Mouse (Mus musculus): ENCODE results near the gene Dnah14. TPM values are rescaled to one million over a fixed set of nuclear protein-coding genes. Genes with fewer than 3 reads are reported as not detected.

Dnah14 gene
- total and polyA plus RNA-seq, 2 experiments from 2014 or later = under 0.01 to 0.70 TPM

DNA sequence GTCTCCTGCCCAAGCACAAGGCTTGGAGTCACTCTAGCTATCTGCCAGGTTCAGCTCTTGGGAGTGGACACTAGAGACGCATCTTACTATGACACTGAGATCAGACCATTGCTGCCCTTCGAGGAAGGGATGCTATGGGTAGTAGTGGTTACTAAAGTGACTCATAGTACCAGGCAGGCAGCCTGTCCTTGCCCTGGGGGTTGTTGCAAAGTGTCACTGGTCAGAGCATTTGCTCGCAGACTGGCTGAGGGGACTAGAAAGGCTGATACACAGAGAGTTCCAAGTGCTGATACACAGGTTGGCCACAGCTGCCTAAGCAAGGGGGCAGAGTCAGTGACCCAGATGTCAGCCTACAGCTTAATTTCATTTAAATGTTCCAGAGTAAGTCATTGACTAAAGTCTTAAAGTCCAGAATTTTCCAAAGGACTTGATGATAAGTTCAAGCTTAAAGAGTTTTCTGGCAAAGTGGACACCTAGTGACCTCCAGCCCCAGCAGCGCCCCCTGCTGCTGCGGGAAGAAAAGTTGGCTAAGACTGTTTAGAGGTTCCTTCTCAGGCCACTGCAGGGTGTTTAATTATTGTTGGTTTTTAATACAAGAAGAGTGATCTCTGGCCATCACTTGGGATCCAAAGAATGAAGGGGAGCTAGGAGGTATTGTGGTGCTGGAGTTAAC is 32.5 kb upstream of the Dnah14 start:
- Histone ChIP-seq H3K27ac (ENCODE audit: low read depth, low read length) (no peak overlapping the region), H3K9me3 (ENCODE audit: low read length) (no peaks in the 10 kb centered on the region), H3K4me1 (ENCODE audit: insufficient read depth, low read length) (no peaks in the 10 kb centered on the region), H3K36me3 (ENCODE audit: insufficient read depth, low read length) (no peaks in the 10 kb centered on the region), H3K4me3 (ENCODE audit: low read depth, low read length) (no peak overlapping the region), H3K9ac (replicated peaks; ENCODE audit: low read length, poor library complexity, severe bottlenecking) (no peak overlapping the region), H3K4me2 (ENCODE audit: low read depth, low read length, poor library complexity, severe bottlenecking) (no peak overlapping the region), H3K27me3 (ENCODE audit: insufficient read depth, low read length) (no peaks in the 10 kb centered on the region)
- no peak for ATAC-seq (ENCODE audit: low FRiP score)
- 85% methylated on average over 5 of the region's 5 CpGs for WGBS
- peak; percentile 48 for TF ChIP-seq CTCF (IDR thresholded peaks at IDR 0.05)
- no peak for DNase-seq (ENCODE audit: low spot score)

DNA sequence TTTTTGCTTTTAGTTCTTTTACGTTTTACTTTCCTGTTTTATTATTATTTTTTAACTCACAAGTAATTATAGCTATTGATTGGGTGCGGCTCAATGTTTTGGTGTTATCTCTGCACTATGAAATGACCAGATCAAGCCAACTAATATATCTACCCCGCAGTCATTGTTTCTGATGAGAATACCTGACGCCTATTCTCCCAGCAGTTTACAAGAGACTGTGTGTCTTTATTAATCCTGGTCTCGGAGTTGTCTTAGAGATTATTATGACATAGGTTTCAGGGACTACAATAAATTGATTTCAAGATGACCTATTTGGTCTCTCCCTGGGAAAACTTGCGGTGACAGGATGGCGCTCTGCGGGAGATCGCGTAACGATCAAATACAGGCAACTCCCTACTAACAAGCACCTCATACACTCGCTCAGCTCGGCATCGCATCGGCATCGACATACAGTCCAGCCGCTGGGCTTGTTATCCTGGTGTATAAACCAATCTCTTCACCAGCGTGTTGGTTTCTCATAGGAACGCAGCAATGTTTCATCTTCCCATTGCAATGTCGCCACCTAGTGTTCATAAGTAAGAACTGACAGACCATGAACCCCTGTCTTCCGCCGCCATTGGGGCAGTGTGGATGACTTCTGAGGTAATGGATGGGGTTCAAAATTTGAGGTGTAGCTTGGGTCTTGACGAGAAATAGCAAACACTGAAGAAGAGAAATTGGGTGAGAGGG is 31.2 kb upstream of the Dnah14 start:
- WGBS = 24% methylated on average over 23 of the region's 23 CpGs

GRCm38 (mm10) chr1:181549987-181550386 is 26.4 kb upstream of the Dnah14 start:
- Histone ChIP-seq H3K9ac (replicated peaks; ENCODE audit: low read length, poor library complexity, severe bottlenecking) (no peak overlapping the region), H3K9me3 (ENCODE audit: low read length) (no peaks in the 10 kb centered on the region), H3K4me2 (ENCODE audit: low read depth, low read length, poor library complexity, severe bottlenecking) (no peak overlapping the region), H3K27ac (ENCODE audit: low read depth, low read length) (no peak overlapping the region), H3K36me3 (ENCODE audit: insufficient read depth, low read length) (no peaks in the 10 kb centered on the region), H3K27me3 (ENCODE audit: insufficient read depth, low read length) (no peaks in the 10 kb centered on the region), H3K4me1 (ENCODE audit: insufficient read depth, low read length) (no peaks in the 10 kb centered on the region), H3K4me3 (ENCODE audit: low read depth, low read length) (no peak overlapping the region)
- 92% methylated on average over 8 of the region's 8 CpGs for WGBS
- TF ChIP-seq CTCF (IDR thresholded peaks at IDR 0.05) = no peak
- ATAC-seq (ENCODE audit: low FRiP score) (no peak), DNase-seq (ENCODE audit: low spot score) (no peak)

More for the DNA sequence above, 31.2 kb upstream of the Dnah14 start:
- DNase-seq (ENCODE audit: low spot score) (peak; percentile 91), ATAC-seq (ENCODE audit: low FRiP score) (peak; percentile 74; the same call in 1 of the 2 replicates)
- peak overlapping the region; percentile 47 for H3K4me2 ChIP-seq (ENCODE audit: low read depth, low read length, poor library complexity, severe bottlenecking)
- H3K27me3 ChIP-seq (ENCODE audit: insufficient read depth, low read length) = no peaks in the 10 kb centered on the region
- H3K9me3 ChIP-seq (ENCODE audit: low read length) = no peaks in the 10 kb centered on the region
- no peak overlapping the region for H3K9ac ChIP-seq (replicated peaks; ENCODE audit: low read length, poor library complexity, severe bottlenecking)
- H3K36me3 ChIP-seq (ENCODE audit: insufficient read depth, low read length) = no peaks in the 10 kb centered on the region
- H3K4me3 ChIP-seq (ENCODE audit: low read depth, low read length) = no peak overlapping the region
- peak; percentile 99 for TF ChIP-seq CTCF (IDR thresholded peaks at IDR 0.05)
- no peak overlapping the region for H3K27ac ChIP-seq (ENCODE audit: low read depth, low read length)
- H3K4me1 ChIP-seq (ENCODE audit: insufficient read depth, low read length) = no peaks in the 10 kb centered on the region

GRCm38 (mm10) chr1:181550826-181551225 is 25.5 kb upstream of the Dnah14 start:
- no peaks in the 10 kb centered on the region for H3K4me1 ChIP-seq (ENCODE audit: insufficient read depth, low read length)
- ATAC-seq (ENCODE audit: low FRiP score) (no peak), DNase-seq (ENCODE audit: low spot score) (no peak)
- no peaks in the 10 kb centered on the region for H3K9me3 ChIP-seq (ENCODE audit: low read length)
- H3K4me3 ChIP-seq (ENCODE audit: low read depth, low read length) = no peak overlapping the region
- H3K27me3 ChIP-seq (ENCODE audit: insufficient read depth, low read length) = no peaks in the 10 kb centered on the region
- no peak overlapping the region for H3K4me2 ChIP-seq (ENCODE audit: low read depth, low read length, poor library complexity, severe bottlenecking)
- H3K9ac ChIP-seq (replicated peaks; ENCODE audit: low read length, poor library complexity, severe bottlenecking) = no peak overlapping the region
- TF ChIP-seq CTCF (IDR thresholded peaks at IDR 0.05) = no peak
- no peaks in the 10 kb centered on the region for H3K36me3 ChIP-seq (ENCODE audit: insufficient read depth, low read length)
- H3K27ac ChIP-seq (ENCODE audit: low read depth, low read length) = no peak overlapping the region
- 75% methylated on average over 5 of the region's 5 CpGs for WGBS

GRCm38 (mm10) chr1:181552533-181553410 is 23.6 kb upstream of the Dnah14 start:
- 0 out of 2 replicates have a peak, but pooled peaks have one; percentile 4 for TF ChIP-seq CTCF (IDR thresholded peaks at IDR 0.05)
- no peak overlapping the region for H3K9ac ChIP-seq (replicated peaks; ENCODE audit: low read length, poor library complexity, severe bottlenecking)
- peak; percentile 91 for DNase-seq (ENCODE audit: low spot score)
- no peak overlapping the region for H3K4me2 ChIP-seq (ENCODE audit: low read depth, low read length, poor library complexity, severe bottlenecking)
- WGBS = 38% methylated on average over 10 of the region's 10 CpGs
- H3K27me3 ChIP-seq (ENCODE audit: insufficient read depth, low read length) = no peaks in the 10 kb centered on the region
- no peak overlapping the region for H3K4me3 ChIP-seq (ENCODE audit: low read depth, low read length)
- H3K27ac ChIP-seq (ENCODE audit: low read depth, low read length) = no peak overlapping the region
- peak; percentile 72 for ATAC-seq (ENCODE audit: low FRiP score)
- H3K9me3 ChIP-seq (ENCODE audit: low read length) = no peaks in the 10 kb centered on the region
- H3K36me3 ChIP-seq (ENCODE audit: insufficient read depth, low read length) = no peaks in the 10 kb centered on the region
- no peaks in the 10 kb centered on the region for H3K4me1 ChIP-seq (ENCODE audit: insufficient read depth, low read length)
